Mouse (Mus musculus) embryo, embryonic 11 days (tissue): ENCODE data around the gene Pi4kb.
A peak's percentile ranks its signal among the peaks of the same experiment; 100 is the strongest.

Experiments
- DNase-seq: peaks from one replicate; pipeline ENCODE4 v3.0.0-alpha.2; 2015

Pi4kb gene

GRCm38 (mm10) chr3:94958295-94958694 is 16.2 kb upstream of the Pi4kb start:
- DNase-seq: no peak

GRCm38 (mm10) chr3:94959871-94960270 is 14.7 kb upstream of the Pi4kb start:
- DNase-seq: no peak

GRCm38 (mm10) chr3:94960322-94960721 is 14.2 kb upstream of the Pi4kb start:
- peak; percentile 19 for DNase-seq

- DNase-seq: no peak
These were observed 9.5 kb upstream of the Pi4kb start for GRCm38 (mm10) chr3:94964989-94965388.

GRCm38 (mm10) chr3:94965878-94966277 is 8.7 kb upstream of the Pi4kb start:
- no peak for DNase-seq

- no peak for DNase-seq
These were observed 2.0 kb upstream of the Pi4kb start for GRCm38 (mm10) chr3:94972552-94972951.

DNA sequence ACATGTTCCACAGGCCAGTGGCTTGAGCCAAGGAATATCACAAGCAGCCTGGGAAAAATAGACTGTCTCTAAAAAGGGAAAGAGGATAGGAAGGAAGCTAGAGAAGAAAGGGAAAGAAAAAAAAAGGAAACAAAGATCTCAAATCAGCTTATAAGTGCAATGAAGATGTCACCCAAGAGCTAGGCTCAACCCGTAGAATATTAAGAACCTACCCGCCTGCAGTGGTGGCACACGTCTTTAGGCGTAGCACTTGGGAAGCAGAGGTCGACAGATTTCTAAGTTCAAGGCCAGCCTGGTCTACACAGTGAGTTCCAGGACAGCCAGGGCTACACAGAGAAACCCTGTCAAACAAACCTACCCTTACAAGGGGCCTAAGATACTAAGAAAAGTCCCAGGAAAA is 911 bp upstream of the Pi4kb start:
- DNase-seq: no peak

GRCm38 (mm10) chr3:94974026-94974527 is 454 bp upstream of the Pi4kb start:
- DNase-seq: no peak

GRCm38 (mm10) chr3:94984312-94984711 is 9.8 kb downstream of the Pi4kb start:
- no peak for DNase-seq

DNA sequence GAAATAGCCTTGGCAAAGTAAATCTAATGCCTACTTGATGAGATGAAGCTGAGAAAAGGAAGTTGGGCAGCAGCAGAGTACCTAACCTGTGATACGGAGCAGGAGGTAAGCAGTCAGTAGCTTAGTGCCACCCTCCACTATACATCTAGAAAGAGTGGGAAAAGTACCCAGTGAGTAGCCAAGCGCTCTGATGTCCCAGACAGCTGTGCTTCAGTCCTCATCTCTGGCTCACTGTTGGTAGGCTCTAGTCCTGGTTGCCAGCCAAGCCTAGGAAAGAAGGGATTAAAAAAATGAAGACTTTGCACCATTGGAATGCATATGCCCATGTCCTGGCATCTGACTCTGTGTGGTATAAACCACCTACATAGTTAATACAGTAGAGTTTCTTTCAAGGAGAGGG is 11.0 kb downstream of the Pi4kb start:
- DNase-seq: no peak

DNA sequence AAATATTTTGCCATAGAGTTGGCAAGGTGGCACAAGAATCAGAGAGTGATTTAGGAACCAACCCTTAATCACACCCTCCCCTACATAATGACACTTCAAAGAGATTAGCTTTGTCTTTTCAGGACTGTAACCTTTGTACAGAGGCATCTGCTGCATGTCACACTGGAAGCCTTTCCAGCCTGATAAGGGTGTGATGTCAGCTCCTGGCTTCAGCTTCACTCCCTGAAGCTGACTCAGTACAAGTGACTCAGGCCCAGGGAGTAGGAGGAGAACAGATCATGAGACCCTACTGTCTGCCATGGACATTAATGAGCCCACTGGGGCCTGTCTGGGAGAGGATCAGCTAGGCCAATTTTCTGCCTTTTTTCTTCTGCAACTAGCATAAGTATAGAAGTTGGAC is 13.0 kb downstream of the Pi4kb start:
- DNase-seq: no peak

- no peak for DNase-seq
These were observed 14.7 kb downstream of the Pi4kb start for GRCm38 (mm10) chr3:94989159-94989761.

GRCm38 (mm10) chr3:94996946-94997345 is 22.4 kb downstream of the Pi4kb start:
- DNase-seq: peak; percentile 73

GRCm38 (mm10) chr3:95002569-95002968 is 28.0 kb downstream of the Pi4kb start:
- no peak for DNase-seq

DNA sequence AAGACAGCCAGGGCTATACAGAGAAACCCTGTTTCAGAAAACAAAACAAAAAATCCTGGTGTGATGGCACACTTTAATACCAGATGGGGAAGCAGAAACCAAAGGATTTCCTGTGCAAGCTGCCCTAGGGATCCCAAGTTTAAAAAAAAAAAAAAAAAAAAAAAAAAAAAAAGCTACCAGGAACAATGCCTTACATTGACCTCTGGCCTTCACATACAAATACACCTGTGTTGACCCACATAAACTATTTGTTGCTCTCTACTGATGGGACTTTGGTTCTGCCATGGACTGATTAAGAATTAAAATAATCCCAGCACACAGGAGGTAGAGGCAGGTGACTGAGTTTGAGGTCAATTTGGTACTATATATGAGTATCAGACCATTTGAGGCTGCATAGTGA is 28.7 kb downstream of the Pi4kb start:
- no peak for DNase-seq

DNA sequence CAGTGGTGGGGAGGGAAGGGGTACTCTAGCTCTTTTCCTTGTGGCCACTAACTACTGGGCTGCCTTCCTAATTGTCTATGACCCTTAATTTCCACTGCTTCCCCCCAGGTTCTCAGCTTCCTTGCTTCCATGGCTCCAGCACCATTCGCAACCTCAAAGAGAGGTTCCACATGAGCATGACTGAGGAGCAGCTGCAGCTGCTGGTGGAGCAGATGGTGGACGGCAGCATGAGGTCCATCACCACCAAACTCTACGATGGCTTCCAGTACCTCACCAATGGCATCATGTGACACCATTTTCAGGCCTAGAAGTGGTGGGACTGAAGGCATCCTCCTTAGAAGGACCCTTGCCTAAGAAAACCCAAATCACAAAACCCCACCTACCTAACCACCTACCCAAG is 31.1 kb downstream of the Pi4kb start:
- no peak for DNase-seq

- DNase-seq: no peak
These were observed 33.2 kb downstream of the Pi4kb start for GRCm38 (mm10) chr3:95007706-95008105.

DNA sequence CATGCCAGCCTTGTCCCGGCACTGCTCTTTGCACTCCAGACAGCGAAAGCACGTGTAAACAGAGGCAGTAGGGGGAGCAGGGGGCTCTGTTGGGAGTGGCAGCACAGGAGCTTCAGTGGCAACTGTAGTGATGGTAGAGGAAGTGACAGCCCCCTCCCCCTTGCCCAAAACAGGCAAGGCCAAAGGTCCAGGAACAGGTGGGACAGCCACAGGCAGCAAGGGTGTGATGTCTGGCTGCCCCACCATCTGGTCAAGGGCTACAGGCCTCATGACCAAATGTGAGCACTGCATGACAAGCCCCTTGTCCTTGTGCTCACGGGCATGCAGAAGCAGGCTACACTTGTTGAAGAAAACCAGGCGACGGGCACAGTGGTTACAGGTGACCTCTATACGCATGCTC is 35.9 kb downstream of the Pi4kb start:
- no peak for DNase-seq

DNA sequence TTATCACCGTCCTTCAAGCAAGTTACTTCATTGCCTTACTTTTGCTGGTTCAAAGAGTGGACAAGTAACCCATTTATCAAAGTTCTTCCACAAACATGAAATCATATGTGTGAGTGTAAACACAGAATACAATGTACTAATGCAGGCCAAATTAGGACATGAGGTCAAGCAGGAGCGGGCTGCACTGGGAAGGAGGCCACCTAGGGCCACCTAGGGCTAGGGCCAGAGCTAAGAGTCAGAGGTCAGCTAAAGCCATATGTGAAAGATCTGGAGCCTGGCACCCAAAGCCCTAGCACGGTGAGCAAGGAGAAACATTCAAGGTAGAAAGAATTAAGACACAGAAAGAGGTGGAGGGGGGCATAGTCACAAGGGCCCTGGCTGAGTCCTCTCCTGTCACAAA is 38.5 kb downstream of the Pi4kb start:
- DNase-seq: no peak

DNA sequence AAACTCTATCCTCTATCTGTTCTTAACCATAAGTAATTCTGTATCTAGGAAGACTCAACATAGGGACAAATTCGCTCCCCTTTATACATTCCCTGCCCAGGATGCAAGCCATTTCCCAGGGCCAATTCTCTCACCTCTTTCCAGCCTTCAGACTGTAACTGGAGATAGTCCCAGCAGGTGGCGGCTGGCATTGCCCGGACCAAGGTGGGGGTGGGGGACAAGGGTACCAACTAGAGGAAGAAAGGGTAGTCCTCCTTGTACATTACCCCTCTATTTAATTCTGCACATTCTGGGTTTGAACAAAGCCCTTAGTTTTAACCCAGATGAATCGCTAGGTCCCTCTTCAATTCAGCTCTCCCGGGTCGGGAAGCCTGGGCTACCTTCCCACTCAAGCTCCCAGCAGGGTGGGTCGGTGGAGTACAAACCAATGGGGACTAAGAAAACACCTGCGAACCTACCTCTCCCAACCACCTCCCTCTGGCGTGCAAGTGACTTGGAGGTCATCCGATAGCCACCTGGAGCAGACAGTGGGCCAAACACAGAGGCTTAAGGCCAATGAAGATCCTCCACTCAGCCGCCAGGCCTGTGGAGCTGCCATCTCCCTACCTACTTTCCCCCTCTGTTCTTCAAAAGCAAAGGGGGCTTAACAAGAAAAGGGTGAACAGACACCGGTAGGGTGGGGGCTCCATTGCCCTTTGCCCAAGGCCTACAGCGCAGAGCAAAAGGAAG is 39.3 kb downstream of the Pi4kb start:
- DNase-seq: peak; percentile 16

GRCm38 (mm10) chr3:95014428-95015151 is 40.1 kb downstream of the Pi4kb start:
- peak; percentile 46 for DNase-seq

- peak; percentile 98 for DNase-seq
These were observed 40.9 kb downstream of the Pi4kb start, which contains the start of gene Zfp687 for GRCm38 (mm10) chr3:95015337-95015872. Gene Zfp687 (minus strand): TSS chr3:95015448.

DNA sequence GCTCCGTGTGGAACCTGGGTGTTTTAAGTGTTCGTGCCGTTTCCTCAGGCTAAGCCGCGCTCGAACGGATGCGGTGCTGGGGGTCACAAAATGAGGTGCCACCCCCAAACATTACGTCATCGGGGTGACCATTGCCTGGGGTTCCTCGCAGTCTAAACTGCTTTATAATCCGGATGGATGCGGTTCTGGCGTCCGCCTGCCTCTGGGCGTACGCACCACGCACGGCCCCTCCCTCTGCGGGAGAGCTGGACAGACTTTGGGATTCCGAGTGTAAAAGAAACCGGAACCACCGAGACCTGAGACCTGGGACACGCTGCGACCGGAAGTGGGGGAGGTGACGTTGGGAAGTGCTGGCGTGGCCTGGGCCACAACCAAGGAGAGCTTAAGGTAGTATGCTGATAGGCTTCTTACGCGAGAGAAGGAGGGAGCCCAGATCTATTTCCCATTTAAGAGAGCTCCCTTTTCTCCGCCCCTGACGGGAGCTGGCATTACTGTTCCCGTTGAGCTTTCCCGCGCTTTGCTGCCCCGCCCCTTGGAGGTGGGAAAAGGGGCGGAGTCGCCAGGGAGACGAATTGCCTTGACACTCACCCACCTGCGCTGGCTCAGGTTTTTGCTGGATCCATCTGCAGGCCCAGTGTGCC is 41.5 kb downstream of the Pi4kb start:
- DNase-seq: peak; percentile 93
